Mouse (Mus musculus): Measurements from ENCODE around the gene Mrps18a. TPM values are rescaled to one million over a fixed set of nuclear protein-coding genes. Genes with fewer than 3 reads are reported as not detected.

The Mrps18a gene
- total and polyA plus RNA-seq, 3 experiments = 55.3 to 110 (median 66.4) TPM

DNA sequence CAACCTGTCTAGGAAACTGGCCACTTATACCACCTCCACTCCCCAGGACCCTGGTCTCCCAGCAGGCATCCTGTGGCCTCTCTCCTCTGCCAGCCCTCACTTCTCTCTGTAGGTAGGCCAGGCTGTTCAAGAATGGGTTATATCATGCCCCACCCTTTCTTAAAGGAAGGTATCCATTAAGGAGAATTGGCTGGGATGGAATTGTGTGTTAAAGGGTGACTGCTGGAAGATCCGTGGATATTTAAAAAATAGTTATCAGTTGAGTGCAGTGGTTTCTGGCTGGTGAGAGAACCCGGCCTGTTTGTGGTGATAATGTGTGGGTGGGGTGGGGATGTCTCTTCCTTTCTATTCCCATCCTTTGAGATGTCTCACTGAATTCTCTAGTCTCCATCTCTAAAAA, 48.5 kb downstream of the Mrps18a start:
- H3K27me3 ChIP-seq (ENCODE audit: insufficient read depth, low read length) = no peaks in the 10 kb centered on the region
- DNase-seq (ENCODE audit: low spot score) (no peak), ATAC-seq (ENCODE audit: extremely low read depth, insufficient number of reproducible peaks, low FRiP score, poor library complexity, severe bottlenecking) (no peak)
- peaks cover 66% of the 10 kb centered on the region for H3K4me1 ChIP-seq (ENCODE audit: insufficient read depth, low read depth, low read length)
- TF ChIP-seq POLR2AphosphoS5 (IDR thresholded peaks at IDR 0.05; ENCODE audit: insufficient replicate concordance, low read depth, low read length) (no peak), CTCF (IDR thresholded peaks at IDR 0.05; ENCODE audit: low read depth, low read length) (no peak), TAL1 (conservative IDR thresholded peaks at IDR 0.05; ENCODE audit: low read depth, low read length) (peak; percentile 80), GATA2 (IDR thresholded peaks at IDR 0.05; ENCODE audit: borderline replicate concordance, low read depth, low read length) (no peak), GATA1 (IDR thresholded peaks at IDR 0.05; ENCODE audit: borderline replicate concordance, low read length) (no peak)
- peak overlapping the region; percentile 74; the same call in 1 of the 2 replicates for H3K4me3 ChIP-seq (ENCODE audit: low read depth, low read length)
- H3K36me3 ChIP-seq (replicated peaks) = peaks cover 12% of the 10 kb centered on the region
- H3K9me3 ChIP-seq (replicated peaks) = no peaks in the 10 kb centered on the region

DNA sequence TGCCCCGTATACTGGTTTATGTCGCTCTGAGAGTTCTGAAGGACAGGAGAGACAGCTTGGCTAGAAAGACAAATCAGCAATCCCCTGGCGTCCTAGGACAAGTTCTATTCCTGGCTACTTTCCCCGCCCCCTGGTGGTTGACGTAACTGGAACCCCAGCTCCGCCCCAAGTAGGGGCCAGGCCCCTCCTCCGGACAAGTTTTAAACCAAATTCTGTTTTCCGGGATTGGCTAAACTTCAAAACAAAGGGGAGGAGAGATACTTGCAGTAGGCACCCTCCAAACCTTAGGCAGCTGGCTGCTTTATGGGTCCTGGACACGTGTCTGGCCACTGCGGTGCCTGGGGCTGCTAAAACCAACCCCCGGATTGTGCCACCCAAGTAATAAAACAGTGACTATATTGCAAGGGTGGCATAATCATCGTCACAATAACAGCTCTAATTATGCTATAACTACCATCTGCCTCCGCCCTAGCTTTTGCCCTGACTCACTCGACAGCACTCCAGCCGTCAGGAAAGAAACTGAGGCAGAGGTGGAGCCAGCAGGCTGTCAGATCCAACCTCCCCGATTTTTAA, 49.4 kb downstream of the Mrps18a start:
- TF ChIP-seq GATA1 (IDR thresholded peaks at IDR 0.05; ENCODE audit: borderline replicate concordance, low read length) = no peak
- TF ChIP-seq TAL1 (conservative IDR thresholded peaks at IDR 0.05; ENCODE audit: low read depth, low read length) = no peak
- no peak for TF ChIP-seq CTCF (IDR thresholded peaks at IDR 0.05; ENCODE audit: low read depth, low read length)
- TF ChIP-seq POLR2AphosphoS5 (IDR thresholded peaks at IDR 0.05; ENCODE audit: insufficient replicate concordance, low read depth, low read length) = peak; percentile 38; the same call in 1 of the 2 replicates
- TF ChIP-seq GATA2 (IDR thresholded peaks at IDR 0.05; ENCODE audit: borderline replicate concordance, low read depth, low read length) = no peak
- Histone ChIP-seq H3K9me3 (replicated peaks) (no peaks in the 10 kb centered on the region), H3K4me3 (ENCODE audit: low read depth, low read length) (peak overlapping the region; percentile 74), H3K36me3 (replicated peaks) (peaks cover 21% of the 10 kb centered on the region), H3K4me1 (ENCODE audit: insufficient read depth, low read depth, low read length) (peaks cover 64% of the 10 kb centered on the region), H3K27me3 (ENCODE audit: insufficient read depth, low read length) (no peaks in the 10 kb centered on the region)
- ATAC-seq (ENCODE audit: extremely low read depth, insufficient number of reproducible peaks, low FRiP score, poor library complexity, severe bottlenecking) (peak; percentile 64), DNase-seq (ENCODE audit: low spot score) (peak; percentile 78)

DNA sequence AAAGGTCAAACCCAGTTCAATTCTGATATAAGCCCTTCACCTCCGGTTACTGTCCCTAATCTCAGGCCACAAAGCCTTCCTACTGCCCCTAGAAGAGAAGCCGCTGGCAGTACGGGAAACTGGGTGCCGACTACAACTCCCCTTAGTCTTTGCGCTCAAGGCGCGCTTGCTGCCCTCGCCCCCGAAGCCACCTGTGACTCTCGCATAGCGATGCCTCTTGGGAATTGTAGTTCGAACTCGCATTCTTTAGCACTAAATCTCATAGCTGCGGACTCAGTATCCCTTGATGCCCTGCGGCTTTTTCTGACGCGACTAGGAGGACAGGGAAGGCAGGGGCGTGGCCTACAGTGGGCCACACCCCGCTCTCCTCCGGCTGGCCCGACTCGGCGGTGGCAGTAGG, 49.9 kb downstream of the Mrps18a start, which contains the start of gene Gtpbp2:
Gene Gtpbp2, plus strand, starts transcription at position 347 of the 400 bp plus-strand sequence.
- Histone ChIP-seq H3K4me1 (ENCODE audit: insufficient read depth, low read depth, low read length) (peaks cover 68% of the 10 kb centered on the region), H3K36me3 (replicated peaks) (peaks cover 26% of the 10 kb centered on the region), H3K27me3 (ENCODE audit: insufficient read depth, low read length) (no peaks in the 10 kb centered on the region), H3K9me3 (replicated peaks) (no peaks in the 10 kb centered on the region), H3K4me3 (ENCODE audit: low read depth, low read length) (peak within 1 kb of the TSS; percentile 74)
- ATAC-seq (ENCODE audit: extremely low read depth, insufficient number of reproducible peaks, low FRiP score, poor library complexity, severe bottlenecking) (peak; percentile 92), DNase-seq (ENCODE audit: low spot score) (peak; percentile 88)
- TF ChIP-seq POLR2AphosphoS5 (IDR thresholded peaks at IDR 0.05; ENCODE audit: insufficient replicate concordance, low read depth, low read length) = no peak
- TF ChIP-seq GATA1 (IDR thresholded peaks at IDR 0.05; ENCODE audit: borderline replicate concordance, low read length) = no peak
- no peak for TF ChIP-seq TAL1 (conservative IDR thresholded peaks at IDR 0.05; ENCODE audit: low read depth, low read length)
- no peak for TF ChIP-seq CTCF (IDR thresholded peaks at IDR 0.05; ENCODE audit: low read depth, low read length)
- TF ChIP-seq GATA2 (IDR thresholded peaks at IDR 0.05; ENCODE audit: borderline replicate concordance, low read depth, low read length) = no peak

DNA sequence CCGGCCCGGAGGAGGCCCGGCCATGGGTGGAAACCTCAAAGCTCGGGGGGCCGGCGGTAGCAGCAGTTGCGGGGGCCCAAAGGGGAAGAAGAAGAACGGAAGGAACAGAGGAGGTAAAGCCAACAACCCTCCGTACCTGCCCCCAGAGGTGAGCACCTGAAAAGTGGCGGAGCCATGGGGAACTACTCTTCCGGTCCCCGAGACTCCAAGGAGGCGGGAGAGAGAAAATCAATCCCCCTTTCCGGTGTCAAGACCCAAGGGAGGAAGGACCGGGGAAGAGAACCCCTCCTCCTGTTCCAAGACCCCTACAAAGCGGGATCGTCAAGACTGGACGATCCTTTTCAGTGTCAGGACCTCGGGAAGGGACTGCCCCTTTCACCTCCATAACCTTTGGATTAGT, 50.4 kb downstream of the Mrps18a start:
- Histone ChIP-seq H3K36me3 (replicated peaks) (peaks cover 31% of the 10 kb centered on the region), H3K4me3 (ENCODE audit: low read depth, low read length) (peak overlapping the region; percentile 74), H3K9me3 (replicated peaks) (no peaks in the 10 kb centered on the region), H3K27me3 (ENCODE audit: insufficient read depth, low read length) (no peaks in the 10 kb centered on the region), H3K4me1 (ENCODE audit: insufficient read depth, low read depth, low read length) (peaks cover 68% of the 10 kb centered on the region)
- TF ChIP-seq GATA2 (IDR thresholded peaks at IDR 0.05; ENCODE audit: borderline replicate concordance, low read depth, low read length) (no peak), CTCF (IDR thresholded peaks at IDR 0.05; ENCODE audit: low read depth, low read length) (no peak), TAL1 (conservative IDR thresholded peaks at IDR 0.05; ENCODE audit: low read depth, low read length) (no peak), GATA1 (IDR thresholded peaks at IDR 0.05; ENCODE audit: borderline replicate concordance, low read length) (no peak), POLR2AphosphoS5 (IDR thresholded peaks at IDR 0.05; ENCODE audit: insufficient replicate concordance, low read depth, low read length) (no peak)
- DNase-seq (ENCODE audit: low spot score) (no peak), ATAC-seq (ENCODE audit: extremely low read depth, insufficient number of reproducible peaks, low FRiP score, poor library complexity, severe bottlenecking) (no peak)

DNA sequence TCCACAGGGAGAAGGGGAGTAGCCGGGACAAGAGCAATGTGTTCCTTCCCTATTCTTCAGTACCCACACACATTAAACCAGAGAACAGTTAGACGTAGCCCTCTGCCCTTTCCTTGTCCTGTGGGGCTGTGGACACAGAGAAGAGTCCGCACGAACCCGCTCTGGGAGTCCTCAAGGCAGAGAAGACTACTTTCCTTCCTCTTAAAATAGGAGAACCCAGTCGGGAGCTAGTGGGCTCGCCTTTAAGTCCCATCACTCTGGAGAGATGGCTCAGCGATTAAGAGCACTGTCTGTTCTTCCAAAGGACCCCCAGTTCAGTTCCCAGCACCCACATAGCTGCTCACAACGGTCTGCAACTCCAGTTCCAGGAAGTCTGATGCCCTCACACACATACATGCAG, 50.9 kb downstream of the Mrps18a start:
- no peak for ATAC-seq (ENCODE audit: extremely low read depth, insufficient number of reproducible peaks, low FRiP score, poor library complexity, severe bottlenecking)
- no peak for DNase-seq (ENCODE audit: low spot score)
- no peaks in the 10 kb centered on the region for H3K27me3 ChIP-seq (ENCODE audit: insufficient read depth, low read length)
- H3K36me3 ChIP-seq (replicated peaks) = peaks cover 36% of the 10 kb centered on the region
- TF ChIP-seq TAL1 (conservative IDR thresholded peaks at IDR 0.05; ENCODE audit: low read depth, low read length) = no peak
- no peak for TF ChIP-seq GATA1 (IDR thresholded peaks at IDR 0.05; ENCODE audit: borderline replicate concordance, low read length)
- TF ChIP-seq POLR2AphosphoS5 (IDR thresholded peaks at IDR 0.05; ENCODE audit: insufficient replicate concordance, low read depth, low read length) = no peak
- TF ChIP-seq CTCF (IDR thresholded peaks at IDR 0.05; ENCODE audit: low read depth, low read length) = no peak
- no peak for TF ChIP-seq GATA2 (IDR thresholded peaks at IDR 0.05; ENCODE audit: borderline replicate concordance, low read depth, low read length)
- H3K4me3 ChIP-seq (ENCODE audit: low read depth, low read length) = peak overlapping the region; percentile 74
- H3K4me1 ChIP-seq (ENCODE audit: insufficient read depth, low read depth, low read length) = peaks cover 63% of the 10 kb centered on the region
- H3K9me3 ChIP-seq (replicated peaks) = no peaks in the 10 kb centered on the region

DNA sequence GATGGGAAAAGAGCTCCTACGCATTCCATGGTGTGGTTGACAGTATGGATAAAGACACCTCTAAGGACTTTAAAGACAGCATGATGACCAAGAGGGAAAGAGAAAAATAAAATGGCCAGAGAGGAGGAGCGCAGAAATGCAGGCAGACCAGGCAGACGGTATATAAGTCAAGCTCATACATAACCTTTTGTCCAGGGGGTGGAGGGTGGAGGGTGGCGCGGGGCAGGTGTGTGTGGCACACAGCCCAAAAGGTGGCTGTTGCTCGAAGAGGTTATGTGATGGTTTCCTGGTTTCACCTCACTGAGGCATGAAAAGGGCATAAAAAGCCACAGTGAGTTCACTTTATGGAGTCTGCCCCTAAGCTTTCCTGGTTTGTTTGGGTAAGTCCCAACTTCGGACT, 51.8 kb downstream of the Mrps18a start:
- H3K4me3 ChIP-seq (ENCODE audit: low read depth, low read length) = peak overlapping the region; percentile 57; the same call in 1 of the 2 replicates
- no peaks in the 10 kb centered on the region for H3K27me3 ChIP-seq (ENCODE audit: insufficient read depth, low read length)
- peaks cover 55% of the 10 kb centered on the region for H3K4me1 ChIP-seq (ENCODE audit: insufficient read depth, low read depth, low read length)
- DNase-seq (ENCODE audit: low spot score) (no peak), ATAC-seq (ENCODE audit: extremely low read depth, insufficient number of reproducible peaks, low FRiP score, poor library complexity, severe bottlenecking) (no peak)
- no peak for TF ChIP-seq GATA2 (IDR thresholded peaks at IDR 0.05; ENCODE audit: borderline replicate concordance, low read depth, low read length)
- no peak for TF ChIP-seq CTCF (IDR thresholded peaks at IDR 0.05; ENCODE audit: low read depth, low read length)
- no peak for TF ChIP-seq POLR2AphosphoS5 (IDR thresholded peaks at IDR 0.05; ENCODE audit: insufficient replicate concordance, low read depth, low read length)
- TF ChIP-seq TAL1 (conservative IDR thresholded peaks at IDR 0.05; ENCODE audit: low read depth, low read length) = no peak
- TF ChIP-seq GATA1 (IDR thresholded peaks at IDR 0.05; ENCODE audit: borderline replicate concordance, low read length) = no peak
- peaks cover 45% of the 10 kb centered on the region for H3K36me3 ChIP-seq (replicated peaks)
- no peaks in the 10 kb centered on the region for H3K9me3 ChIP-seq (replicated peaks)

Data from G1E (cell line).